Mouse (Mus musculus): Measurements from ENCODE around the gene Zfp94. TPM values are rescaled to one million over a fixed set of nuclear protein-coding genes. Genes with fewer than 3 reads are reported as not detected.
"Not testable (repeated sequence)": the region's sequence is repeated elsewhere in the genome, so short reads cannot be mapped to it uniquely, and the experiment has no call there.

Gene Zfp94
- total RNA-seq, 2 experiments from 2014 or later = 1.0 to 1.8 TPM

- DNase-seq = no peak
These were observed 520 bp downstream of the Zfp94 start for GRCm38 (mm10) chr7:24315726-24316566.

- DNase-seq = peak; percentile 24
These were observed 15.6 kb downstream of the Zfp94 start, which contains the start of gene Zfp61 for GRCm38 (mm10) chr7:24300771-24301282. Gene Zfp61 (minus strand): TSS chr7:24301232.

GRCm38 (mm10) chr7:24299823-24300481 is 16.5 kb downstream of the Zfp94 start:
- DNase-seq = peak; percentile 7

GRCm38 (mm10) chr7:24298973-24299708 is 17.3 kb downstream of the Zfp94 start:
- DNase-seq = peak; percentile 76

- no peak for DNase-seq
These were observed 17.9 kb downstream of the Zfp94 start for GRCm38 (mm10) chr7:24298635-24298972.

GRCm38 (mm10) chr7:24297361-24298095 is 18.9 kb downstream of the Zfp94 start:
- no peak for DNase-seq

- DNase-seq = no peak
These were observed 20.1 kb downstream of the Zfp94 start for GRCm38 (mm10) chr7:24296386-24296785.

GRCm38 (mm10) chr7:24295376-24295775 is 21.1 kb downstream of the Zfp94 start:
- DNase-seq = no peak

- no peak for DNase-seq
These were observed 21.7 kb downstream of the Zfp94 start for GRCm38 (mm10) chr7:24294763-24295162.

- no peak for DNase-seq
These were observed 23.2 kb downstream of the Zfp94 start for GRCm38 (mm10) chr7:24293061-24293851.

- DNase-seq = no peak
These were observed 24.9 kb downstream of the Zfp94 start for GRCm38 (mm10) chr7:24291387-24292090.

GRCm38 (mm10) chr7:24290106-24290693 is 26.3 kb downstream of the Zfp94 start:
- DNase-seq = no peak

- no peak for DNase-seq
These were observed 28.0 kb downstream of the Zfp94 start for GRCm38 (mm10) chr7:24288512-24288911.

GRCm38 (mm10) chr7:24287670-24288069 is 28.8 kb downstream of the Zfp94 start:
- DNase-seq = no peak

- no peak for DNase-seq
These were observed 29.6 kb downstream of the Zfp94 start for GRCm38 (mm10) chr7:24286916-24287315.

GRCm38 (mm10) chr7:24286090-24286489 is 30.4 kb downstream of the Zfp94 start:
- no peak for DNase-seq

GRCm38 (mm10) chr7:24280858-24281145 is 35.7 kb downstream of the Zfp94 start:
- no peak for DNase-seq

GRCm38 (mm10) chr7:24280031-24280857 is 36.2 kb downstream of the Zfp94 start:
- no peak for DNase-seq

GRCm38 (mm10) chr7:24278771-24279170 is 37.7 kb downstream of the Zfp94 start:
- not testable (repeated sequence) for DNase-seq

- DNase-seq = no peak
These were observed 42.0 kb downstream of the Zfp94 start for GRCm38 (mm10) chr7:24274456-24274855.
